Comparison of ENCODE assay signal across 8 mouse cellular contexts in the genomic region with DNA sequence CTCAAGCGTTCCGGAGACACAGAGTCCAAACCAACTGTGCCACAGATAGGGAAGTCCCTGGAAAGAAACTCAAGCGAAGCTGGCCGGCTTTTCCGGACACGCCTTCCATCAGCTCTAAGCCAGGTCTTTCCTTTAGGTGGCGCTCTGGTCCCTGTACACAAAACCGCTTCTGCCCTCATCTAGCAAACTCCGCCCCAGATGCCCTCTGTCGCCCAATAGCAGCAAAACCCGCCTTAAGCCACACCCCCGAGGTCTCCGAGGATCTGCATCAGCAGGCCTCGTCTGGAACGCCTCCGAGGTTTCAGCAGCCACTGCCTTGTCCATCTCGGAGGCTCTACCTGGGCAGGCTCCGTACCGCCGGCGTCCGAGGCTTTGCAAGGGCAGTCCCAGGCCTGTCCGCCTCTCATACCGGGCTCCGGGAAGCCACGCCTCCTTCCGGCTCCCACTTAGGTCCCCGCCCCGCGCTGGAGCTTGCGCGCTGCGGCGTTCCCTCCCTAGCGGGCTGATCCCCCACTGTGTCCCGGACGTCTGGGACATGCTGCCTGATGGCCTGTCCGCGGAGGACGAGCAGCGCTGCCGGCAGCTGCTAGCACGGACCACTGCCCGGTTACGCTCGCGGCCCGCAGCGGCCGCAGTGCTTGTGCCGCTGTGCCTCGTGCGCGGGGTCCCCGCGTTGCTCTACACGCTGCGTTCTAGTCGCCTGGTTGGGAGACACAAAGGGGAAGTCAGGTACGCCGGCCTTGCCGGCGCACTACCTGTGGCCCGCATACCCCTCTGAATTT. TPM values are rescaled to one million over a fixed set of nuclear protein-coding genes. Genes with fewer than 3 reads are reported as not detected.
DNase-seq lines count a peak whose midpoint lies in the region; ATAC-seq and TF ChIP-seq lines count a peak whose summit lies in the region.

Gene Nudt8 (plus strand): TSS at position 462 of the 782 bp plus-strand sequence.
Gene Gm49405 (plus strand): TSS at position 508 of the 782 bp plus-strand sequence.

- peak; percentile 91 for ATAC-seq in kidney, embryonic 14.5 days (ENCODE audit: low FRiP score, low TSS enrichment)
- ATAC-seq in limb, embryonic 15.5 days (ENCODE audit: insufficient number of reproducible peaks, low FRiP score, low TSS enrichment, low read depth), result peak; percentile 86

- TF ChIP-seq CTCF in bone marrow macrophage, adult 2 months (IDR thresholded peaks at IDR 0.05; ENCODE audit: low read depth, low read length), result peak; percentile 22; the same call in 1 of the 2 replicates
- peak; percentile 39; the same call in 1 of the 2 replicates for TF ChIP-seq CTCF in embryonic fibroblast, embryonic 13.5 days (IDR thresholded peaks at IDR 0.05; ENCODE audit: borderline replicate concordance, insufficient read depth, low read length)

- TF ChIP-seq POLR2A in bone marrow macrophage, adult 2 months (IDR thresholded peaks at IDR 0.05; ENCODE audit: borderline replicate concordance, low read depth, low read length), result no peak
- peak; percentile 98 for TF ChIP-seq POLR2A in embryonic fibroblast, embryonic 13.5 days (IDR thresholded peaks at IDR 0.05; ENCODE audit: low read depth, low read length)

- DNase-seq in A20 (ENCODE audit: low read depth, low spot score), result peak; percentile 99
- peak; percentile 97 to 99 for DNase-seq in heart, adult 9 months (ENCODE audit: low spot score in 2 of 2)
- DNase-seq in monocyte, adult 2 months (ENCODE audit: low read depth in 1 of 2, low spot score in 2 of 2), result peak; percentile 95 to 96
- DNase-seq in spleen, postnatal 36 days (ENCODE audit: low spot score in 2 of 2), result peak; percentile 95 to 96

- H3K4me2 ChIP-seq in kidney, embryonic 14.5 days (replicated peaks; ENCODE audit: low read depth, low read length), result peak within 1 kb of the TSS; percentile 92
- H3K4me2 ChIP-seq in limb, embryonic 15.5 days, result peak within 1 kb of the TSS; percentile 81

- H3K9me3 ChIP-seq in kidney, embryonic 14.5 days (ENCODE audit: control insufficient read depth, low read length), result no peaks in the 10 kb centered on the region
- H3K9me3 ChIP-seq in limb, embryonic 15.5 days, result no peaks in the 10 kb centered on the region

- H3K4me1 ChIP-seq in bone marrow macrophage, adult 2 months (ENCODE audit: control insufficient read depth, insufficient read depth, low read length), result peaks cover 23% of the 10 kb centered on the region
- H3K4me1 ChIP-seq in embryonic fibroblast, embryonic 13.5 days (ENCODE audit: control insufficient read depth, insufficient read depth, low read length), result no peaks in the 10 kb centered on the region
- H3K4me1 ChIP-seq in kidney, embryonic 14.5 days (ENCODE audit: control insufficient read depth, insufficient read depth, low read length), result peaks cover 32% of the 10 kb centered on the region
- peaks cover 25% of the 10 kb centered on the region for H3K4me1 ChIP-seq in limb, embryonic 15.5 days

- H3K27me3 ChIP-seq in kidney, embryonic 14.5 days (ENCODE audit: control insufficient read depth, insufficient read depth, low read length), result no peaks in the 10 kb centered on the region
- H3K27me3 ChIP-seq in limb, embryonic 15.5 days, result no peaks in the 10 kb centered on the region

- peak within 1 kb of the TSS; percentile 95 for H3K27ac ChIP-seq in bone marrow macrophage, adult 2 months (ENCODE audit: insufficient read depth, low read depth, low read length)
- peak within 1 kb of the TSS; percentile 95 for H3K27ac ChIP-seq in embryonic fibroblast, embryonic 13.5 days (ENCODE audit: insufficient read depth, low read length)
- peak within 1 kb of the TSS; percentile 93 for H3K27ac ChIP-seq in kidney, embryonic 14.5 days (ENCODE audit: low read depth, low read length)
- H3K27ac ChIP-seq in limb, embryonic 15.5 days, result peak within 1 kb of the TSS; percentile 98

- H3K36me3 ChIP-seq in kidney, embryonic 14.5 days (ENCODE audit: control insufficient read depth, insufficient read depth, low read length), result no peaks in the 10 kb centered on the region
- H3K36me3 ChIP-seq in limb, embryonic 15.5 days, result peaks cover 12% of the 10 kb centered on the region; the same call in 1 of the 2 replicates

- peak within 1 kb of the TSS; percentile 85 for H3K9ac ChIP-seq in kidney, embryonic 14.5 days (ENCODE audit: low read depth, low read length)
- peak within 1 kb of the TSS; percentile 93 for H3K9ac ChIP-seq in limb, embryonic 15.5 days

- 0% methylated on average over 64 of the region's 64 CpGs for WGBS in kidney, embryonic 14.5 days
- WGBS in limb, embryonic 15.5 days, result under 1% methylated on average over 64 of the region's 64 CpGs

- peak within 1 kb of the TSS; percentile 95 for H3K4me3 ChIP-seq in bone marrow macrophage, adult 2 months (ENCODE audit: insufficient read depth, low read length)
- peak within 1 kb of the TSS; percentile 83 for H3K4me3 ChIP-seq in embryonic fibroblast, embryonic 13.5 days (ENCODE audit: insufficient read depth, low read length)
- H3K4me3 ChIP-seq in kidney, embryonic 14.5 days (ENCODE audit: low read length), result peak within 1 kb of the TSS; percentile 76
- peak within 1 kb of the TSS; percentile 81 for H3K4me3 ChIP-seq in limb, embryonic 15.5 days

RNA-seq across cellular contexts. Expression of gene Nudt8, which starts in this region (rescaled TPM):
- polyA plus RNA-seq in bone marrow macrophage, adult 2 months (2012; ENCODE audit: insufficient read depth, insufficient read length, missing spikeins), result 7.0 and 9.9 TPM in 2 replicates
- polyA plus RNA-seq in embryonic fibroblast, embryonic 13.5 days (2011; ENCODE audit: insufficient read length, low read depth, missing spikeins), result 18.5 and 19.7 TPM in 2 replicates
- polyA plus RNA-seq in kidney, embryonic 14.5 days (2014; fragmentation: Nextera tagmentation; extraction: Ambion mirVana), result 37.6 and 38.5 TPM in 2 replicates
- polyA plus RNA-seq in limb, embryonic 15.5 days (2015; fragmentation: Nextera tagmentation; extraction: Ambion mirVana), result 31.5 and 33.4 TPM in 2 replicates

RNA-seq across cellular contexts. Expression of gene Gm49405, which starts in this region (rescaled TPM):
- polyA plus RNA-seq in bone marrow macrophage, adult 2 months (2012; ENCODE audit: insufficient read depth, insufficient read length, missing spikeins), result 0.80 and 1.3 TPM in 2 replicates
- 2.1 TPM in 2 replicates for polyA plus RNA-seq in embryonic fibroblast, embryonic 13.5 days (2011; ENCODE audit: insufficient read length, low read depth, missing spikeins)
- 2.5 and 2.7 TPM in 2 replicates for polyA plus RNA-seq in kidney, embryonic 14.5 days (2014; fragmentation: Nextera tagmentation; extraction: Ambion mirVana)
- polyA plus RNA-seq in limb, embryonic 15.5 days (2015; fragmentation: Nextera tagmentation; extraction: Ambion mirVana), result 3.3 and 3.5 TPM in 2 replicates

Comparison
In these comparisons a context has a peak if more than half of its experiments do, and no peak if none do; other contexts are left out.
1. Peak in every context shown above with its lines: DNase-seq, ATAC-seq, H3K4me3 ChIP-seq and H3K27ac ChIP-seq.